Mouse (Mus musculus): Measurements from ENCODE around the gene Emilin2. TPM values are rescaled to one million over a fixed set of nuclear protein-coding genes. Genes with fewer than 3 reads are reported as not detected.

The Emilin2 gene
- total and polyA plus RNA-seq, 3 experiments = 0.34 to 0.38 TPM; not detected in 1

- no peak overlapping the region for H3K4me3 ChIP-seq (replicated peaks in 1 of 3; ENCODE audit: low read depth in 2 of 3, low read length in 2 of 3, poor library complexity in 1 of 3)
- no peak for DNase-seq (ENCODE audit: extremely low read depth)
- no peaks in the 10 kb centered on the region for H3K9me3 ChIP-seq (replicated peaks; ENCODE audit: low read length)
- H3K9ac ChIP-seq (ENCODE audit: insufficient read depth, low read depth) = no peak overlapping the region
- no peak for TF ChIP-seq ETS1 (conservative IDR thresholded peaks at IDR 0.05; ENCODE audit: low read depth, low read length)
- dilution Hi-C loops (cut with MboI; ENCODE audit: extremely low pct_ligation_motif_present, extremely low pct_unique_long_range_greater_than_20kb, low sequenced_read_pairs) (no loop called here), in situ Hi-C loops (cut with MboI; ENCODE audit: low pct_ligation_motif_present, low pct_unique_long_range_greater_than_20kb, low sequenced_read_pairs) (no loop called here)
- H3K4me1 ChIP-seq (ENCODE audit: control insufficient read depth in 1 of 2, insufficient read depth in 2 of 2) = peaks cover 0 to 25% of the 10 kb centered on the region in 2 experiments; a peak in 2 of 4 replicates
- no peak overlapping the region for H3K27ac ChIP-seq (ENCODE audit: insufficient read depth, low read depth)
- H3K27me3 ChIP-seq (replicated peaks) = no peaks in the 10 kb centered on the region
- H3K36me3 ChIP-seq (replicated peaks in 1 of 2; ENCODE audit: control insufficient read depth in 1 of 2, insufficient read depth in 1 of 2, low read length in 1 of 2) = peaks cover 45 to 75% of the 10 kb centered on the region in 2 experiments
- H3K79me2 ChIP-seq (replicated peaks; ENCODE audit: control insufficient read depth, extremely low read depth, insufficient read depth, poor library complexity, severe bottlenecking) = no peaks in the 10 kb centered on the region
- no peak overlapping the region for H3K4me2 ChIP-seq (ENCODE audit: insufficient read depth, low read depth, poor library complexity, severe bottlenecking)
Observed at GRCm38 (mm10) chr17:71233210-71233609, 78.6 kb downstream of the Emilin2 start.

DNA sequence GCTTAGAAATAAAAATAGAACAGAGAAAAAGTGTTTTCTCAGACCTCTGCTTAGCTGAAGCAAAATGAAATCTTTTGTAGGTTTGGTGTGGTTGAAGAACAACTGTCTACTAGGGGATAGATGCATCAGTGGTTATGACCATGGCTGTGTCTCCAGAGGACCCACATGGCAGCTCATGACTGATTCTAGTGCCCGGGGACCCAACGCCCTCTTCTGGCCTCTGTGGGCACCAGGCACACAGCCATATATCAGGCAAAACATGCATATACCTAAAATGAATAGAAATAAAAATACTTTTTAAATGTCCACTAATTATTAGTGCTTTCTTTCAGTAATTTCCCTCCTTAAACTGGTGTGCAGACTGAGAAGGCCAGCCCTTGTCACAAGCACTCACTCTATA, 79.8 kb downstream of the Emilin2 start:
- TF ChIP-seq SMC3 (IDR thresholded peaks at IDR 0.05; ENCODE audit: low read depth, low read length) = peak; percentile 9; the same call in 1 of the 2 replicates
- TF ChIP-seq KAT2A (IDR thresholded peaks at IDR 0.05; ENCODE audit: insufficient replicate concordance, low read length) = no peak
- no peak for TF ChIP-seq RCOR1 (conservative IDR thresholded peaks at IDR 0.05; ENCODE audit: low read depth, low read length)
- peak in 1 of 2 experiments; percentile 39; a peak in 2 of 4 replicates for TF ChIP-seq CTCF (conservative IDR thresholded peaks at IDR 0.05 in 1 of 2, IDR thresholded peaks at IDR 0.05 in 1 of 2; ENCODE audit: low read depth in 2 of 2, low read length in 2 of 2)
- no peak for TF ChIP-seq UBTF (IDR thresholded peaks at IDR 0.05; ENCODE audit: low read depth, low read length)
- TF ChIP-seq RAD21 (IDR thresholded peaks at IDR 0.05; ENCODE audit: low read depth, low read length) = no peak; the same call in none of the 2 replicates
- H3K4me2 ChIP-seq (ENCODE audit: insufficient read depth, low read depth, poor library complexity, severe bottlenecking) = no peak overlapping the region
- DNase-seq (ENCODE audit: extremely low read depth) = no peak
- H3K79me2 ChIP-seq (replicated peaks; ENCODE audit: control insufficient read depth, extremely low read depth, insufficient read depth, poor library complexity, severe bottlenecking) = 0 out of 2 replicates have a peak, but pooled peaks cover 2% of the 10 kb centered on the region
- dilution Hi-C loops (cut with MboI; ENCODE audit: extremely low pct_ligation_motif_present, extremely low pct_unique_long_range_greater_than_20kb, low sequenced_read_pairs) = no loop called here
- peaks cover 42 to 73% of the 10 kb centered on the region in 2 experiments for H3K36me3 ChIP-seq (replicated peaks in 1 of 2; ENCODE audit: control insufficient read depth in 1 of 2, insufficient read depth in 1 of 2, low read length in 1 of 2)
- no peaks in the 10 kb centered on the region for H3K27me3 ChIP-seq (replicated peaks)
- H3K4me1 ChIP-seq (ENCODE audit: control insufficient read depth in 1 of 2, insufficient read depth in 2 of 2) = peaks cover 0 to 23% of the 10 kb centered on the region in 2 experiments; a peak in 2 of 4 replicates
- in situ Hi-C loops (cut with MboI; ENCODE audit: low pct_ligation_motif_present, low pct_unique_long_range_greater_than_20kb, low sequenced_read_pairs) = no loop called here
- no peak overlapping the region for H3K9ac ChIP-seq (ENCODE audit: insufficient read depth, low read depth)
- no peaks in the 10 kb centered on the region for H3K9me3 ChIP-seq (replicated peaks; ENCODE audit: low read length)
- H3K27ac ChIP-seq (ENCODE audit: insufficient read depth, low read depth) = no peak overlapping the region
- no peak overlapping the region for H3K4me3 ChIP-seq (replicated peaks in 1 of 3; ENCODE audit: low read depth in 2 of 3, low read length in 2 of 3, poor library complexity in 1 of 3)

DNA sequence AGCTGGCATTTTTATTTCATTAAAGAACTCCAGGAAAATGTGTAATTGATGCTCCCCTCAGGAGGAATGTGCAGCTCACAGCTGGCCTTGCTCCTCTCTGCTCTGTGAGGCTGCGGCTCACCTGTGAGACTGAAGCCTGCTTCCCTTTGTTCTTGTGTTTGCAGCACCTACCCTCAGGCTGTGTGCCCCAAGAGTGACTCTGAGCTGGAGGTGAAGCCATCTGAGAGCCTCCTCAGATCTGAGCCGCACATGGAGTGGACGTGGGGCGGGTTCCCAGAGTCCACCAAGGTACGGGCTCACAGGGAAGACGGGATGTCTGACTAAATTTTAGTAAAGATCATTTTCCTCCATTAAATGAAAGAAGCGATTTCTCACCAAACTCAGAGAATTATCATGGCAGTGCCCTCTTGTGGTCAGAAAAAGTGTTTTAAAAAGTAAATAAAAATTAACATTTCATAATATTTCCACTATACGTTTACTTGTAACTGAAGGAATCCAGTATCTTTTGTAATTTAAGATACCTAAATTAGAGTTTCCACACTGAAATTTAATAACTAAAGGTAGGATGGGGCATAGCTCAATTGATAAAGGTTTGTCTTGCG, 81.6 kb downstream of the Emilin2 start:
- Histone ChIP-seq H3K4me1 (ENCODE audit: control insufficient read depth in 1 of 2, insufficient read depth in 2 of 2) (peaks cover 2 to 23% of the 10 kb centered on the region in 2 experiments; a peak in 3 of 4 replicates), H3K79me2 (replicated peaks; ENCODE audit: control insufficient read depth, extremely low read depth, insufficient read depth, poor library complexity, severe bottlenecking) (0 out of 2 replicates have a peak, but pooled peaks cover 2% of the 10 kb centered on the region), H3K4me3 (replicated peaks in 1 of 3; ENCODE audit: low read depth in 2 of 3, low read length in 2 of 3, poor library complexity in 1 of 3) (no peak overlapping the region), H3K4me2 (ENCODE audit: insufficient read depth, low read depth, poor library complexity, severe bottlenecking) (no peak overlapping the region), H3K9ac (ENCODE audit: insufficient read depth, low read depth) (no peak overlapping the region), H3K36me3 (replicated peaks in 1 of 2; ENCODE audit: control insufficient read depth in 1 of 2, insufficient read depth in 1 of 2, low read length in 1 of 2) (peaks cover 33 to 62% of the 10 kb centered on the region in 2 experiments), H3K27me3 (replicated peaks) (no peaks in the 10 kb centered on the region), H3K27ac (ENCODE audit: insufficient read depth, low read depth) (no peak overlapping the region), H3K9me3 (replicated peaks; ENCODE audit: low read length) (no peaks in the 10 kb centered on the region)
- TF ChIP-seq POLR2AphosphoS2 (IDR thresholded peaks at IDR 0.05; ENCODE audit: low read depth, low read length) = no peak
- no peak for TF ChIP-seq TCF12 (IDR thresholded peaks at IDR 0.05; ENCODE audit: low read depth, low read length)
- TF ChIP-seq SMC3 (IDR thresholded peaks at IDR 0.05; ENCODE audit: low read depth, low read length) = peak; percentile 50
- TF ChIP-seq CHD2 (IDR thresholded peaks at IDR 0.05; ENCODE audit: low read length) = no peak
- no peak for TF ChIP-seq MAFK (IDR thresholded peaks at IDR 0.05; ENCODE audit: insufficient replicate concordance, low read length)
- peak in 1 of 2 experiments; percentile 59; a peak in 2 of 4 replicates for TF ChIP-seq CTCF (conservative IDR thresholded peaks at IDR 0.05 in 1 of 2, IDR thresholded peaks at IDR 0.05 in 1 of 2; ENCODE audit: low read depth in 2 of 2, low read length in 2 of 2)
- no peak for TF ChIP-seq GABPA (IDR thresholded peaks at IDR 0.05; ENCODE audit: insufficient replicate concordance, low read depth, low read length)
- no peak for TF ChIP-seq ZNF384 (IDR thresholded peaks at IDR 0.05; ENCODE audit: low read depth, low read length)
- no peak for TF ChIP-seq CHD1 (IDR thresholded peaks at IDR 0.05; ENCODE audit: low read depth, low read length)
- TF ChIP-seq USF1 (IDR thresholded peaks at IDR 0.05; ENCODE audit: low read depth, low read length) = no peak
- peak; percentile 47 for TF ChIP-seq RAD21 (IDR thresholded peaks at IDR 0.05; ENCODE audit: low read depth, low read length)
- TF ChIP-seq POLR2A (IDR thresholded peaks at IDR 0.05; ENCODE audit: low read depth, low read length) = no peak
- TF ChIP-seq USF2 (conservative IDR thresholded peaks at IDR 0.05; ENCODE audit: low read depth, low read length) = no peak
- no peak for TF ChIP-seq MEF2A (IDR thresholded peaks at IDR 0.05; ENCODE audit: borderline replicate concordance, low read depth, low read length)
- in situ Hi-C loops (cut with MboI; ENCODE audit: low pct_ligation_motif_present, low pct_unique_long_range_greater_than_20kb, low sequenced_read_pairs) (no loop called here), dilution Hi-C loops (cut with MboI; ENCODE audit: extremely low pct_ligation_motif_present, extremely low pct_unique_long_range_greater_than_20kb, low sequenced_read_pairs) (no loop called here)
- DNase-seq (ENCODE audit: extremely low read depth) = no peak

All from CH12.LX (cell line).